14 mouse cellular contexts compared by ENCODE assay signal in the genomic region with DNA sequence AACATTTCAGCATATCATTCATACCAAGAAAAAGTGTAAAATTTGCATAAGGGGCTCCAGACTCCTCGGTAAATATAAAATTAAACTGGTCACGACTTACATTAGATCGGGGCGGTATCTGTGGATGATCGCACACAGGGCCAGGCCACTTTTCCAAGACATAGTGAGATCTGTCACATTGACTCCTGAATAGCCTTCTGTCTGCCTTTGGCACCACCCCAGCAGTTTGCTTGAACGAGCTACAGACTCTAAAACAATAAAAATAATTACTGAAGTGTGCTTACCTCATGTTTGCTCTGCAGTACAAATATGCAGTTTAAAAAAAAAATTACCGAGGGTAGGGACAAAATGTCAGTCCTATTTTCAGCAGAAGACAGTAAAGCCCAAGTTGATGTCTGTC.
DNase-seq lines count a peak whose midpoint lies in the region; ATAC-seq lines count a peak whose summit lies in the region.
"Had no signal": no experiment of that assay in that cellular context is flagged by ENCODE, and none has a peak within 500 bp of the region (broad histone marks: within the 10 kb centered on the region; RNA-seq: fewer than 3 reads in every experiment).

No protein-coding gene starts in this region.

- no peaks in the 10 kb centered on the region for H3K27me3 ChIP-seq in forebrain, embryonic 14.5 days (replicated peaks; ENCODE audit: control insufficient read depth, insufficient read depth, low read length)
- no peaks in the 10 kb centered on the region for H3K27me3 ChIP-seq in forebrain, embryonic 11.5 days (ENCODE audit: control insufficient read depth, insufficient read depth, low read length)
- H3K27me3 ChIP-seq: embryonic facial prominence, embryonic 15.5 days; lung, embryonic 15.5 days had no signal

- peak; percentile 24 for DNase-seq in forebrain, embryonic 14.5 days (ENCODE audit: low spot score)
- DNase-seq in forebrain, embryonic 11.5 days (ENCODE audit: low spot score) = no peak
- DNase-seq in left cerebral cortex, postnatal 4 days = peak; percentile 62
- no peak for DNase-seq in left cerebral cortex, postnatal 25 days (ENCODE audit: low spot score in 2 of 2)
- peak; percentile 78 to 82 for DNase-seq in cerebellum, adult 18-20 months
- peak; percentile 72 to 87 for DNase-seq in cerebellum, postnatal 25 days
- DNase-seq in frontal cortex, postnatal 25 days (ENCODE audit: low spot score in 2 of 2) = no peak
- DNase-seq: kidney, adult 8-10 months; kidney, postnatal 14 days; thymus, postnatal 36 days had no signal

- no peak for ATAC-seq in forebrain, embryonic 14.5 days
- no peak for ATAC-seq in forebrain, embryonic 11.5 days (replicated peaks; ENCODE audit: low FRiP score)
- ATAC-seq: midbrain, embryonic 16.5 days had no signal

- no peaks in the 10 kb centered on the region for H3K9me3 ChIP-seq in forebrain, embryonic 14.5 days (replicated peaks; ENCODE audit: control insufficient read depth, low read length)
- H3K9me3 ChIP-seq in forebrain, embryonic 11.5 days (ENCODE audit: control insufficient read depth, low read length) = no peaks in the 10 kb centered on the region
- H3K9me3 ChIP-seq: embryonic facial prominence, embryonic 15.5 days; lung, embryonic 15.5 days had no signal

- intact Hi-C loops in left cerebral cortex, postnatal 4 days (cut with DNase I) = loop anchor here (10.0 kb wide), 1 partner anchor 78 kb away; no protein-coding TSS in a partner anchor
- intact Hi-C loops in left cerebral cortex, postnatal 25 days (cut with DNase I) = no loop called here

- 51% methylated on average over 7 of the region's 7 CpGs for WGBS in forebrain, embryonic 14.5 days
- WGBS in forebrain, embryonic 11.5 days = 84% methylated on average over 7 of the region's 7 CpGs

- no peak overlapping the region for H3K4me3 ChIP-seq in forebrain, embryonic 14.5 days (ENCODE audit: low read depth, low read length)
- H3K4me3 ChIP-seq in forebrain, embryonic 11.5 days (ENCODE audit: low read depth, low read length) = no peak overlapping the region
- H3K4me3 ChIP-seq: embryonic facial prominence, embryonic 15.5 days; lung, embryonic 15.5 days had no signal

- no peak overlapping the region for H3K27ac ChIP-seq in forebrain, embryonic 14.5 days (ENCODE audit: low read depth, low read length)
- H3K27ac ChIP-seq in forebrain, embryonic 11.5 days (ENCODE audit: low read depth, low read length) = no peak overlapping the region
- H3K27ac ChIP-seq: embryonic facial prominence, embryonic 15.5 days; liver, embryonic 14.5 days; lung, embryonic 15.5 days had no signal

- H3K4me1 ChIP-seq in forebrain, embryonic 14.5 days (ENCODE audit: control insufficient read depth, insufficient read depth, low read length) = peaks cover 7% of the 10 kb centered on the region; the same call in 1 of the 2 replicates
- H3K4me1 ChIP-seq in forebrain, embryonic 11.5 days (replicated peaks; ENCODE audit: control insufficient read depth, insufficient read depth, low read length) = no peaks in the 10 kb centered on the region
- H3K4me1 ChIP-seq: lung, embryonic 15.5 days had no signal

- no peak overlapping the region for H3K9ac ChIP-seq in forebrain, embryonic 14.5 days (ENCODE audit: low read length)
- no peak overlapping the region for H3K9ac ChIP-seq in forebrain, embryonic 11.5 days (ENCODE audit: low read length)
- H3K9ac ChIP-seq: embryonic facial prominence, embryonic 15.5 days; liver, embryonic 14.5 days; lung, embryonic 15.5 days had no signal

- peaks cover 70% of the 10 kb centered on the region for H3K36me3 ChIP-seq in forebrain, embryonic 14.5 days (ENCODE audit: control insufficient read depth, insufficient read depth, low read length)
- no peaks in the 10 kb centered on the region; the same call in 1 of the 2 replicates for H3K36me3 ChIP-seq in forebrain, embryonic 11.5 days (ENCODE audit: control insufficient read depth, insufficient read depth, low read length)

- H3K4me2 ChIP-seq in forebrain, embryonic 14.5 days (ENCODE audit: low read length) = no peak overlapping the region
- H3K4me2 ChIP-seq in forebrain, embryonic 11.5 days (ENCODE audit: low read depth, low read length, severe bottlenecking) = no peak overlapping the region
- H3K4me2 ChIP-seq: embryonic facial prominence, embryonic 15.5 days; lung, embryonic 15.5 days had no signal

Comparison
In these comparisons a context has a peak if more than half of its experiments do, and no peak if none do; other contexts are left out.
1. DNase-seq: peak in forebrain, embryonic 14.5 days (single experiment), left cerebral cortex, postnatal 4 days (single experiment), cerebellum, adult 18-20 months (2 of 2) and cerebellum, postnatal 25 days (2 of 2); none in forebrain, embryonic 11.5 days (single experiment), left cerebral cortex, postnatal 25 days (0 of 2) and frontal cortex, postnatal 25 days (0 of 2).